Mouse (Mus musculus) CH12.LX (cell line): ENCODE measurements around the gene Gsta3.

Source experiments
- JUND ChIP-seq: conservative IDR thresholded peaks from 2 replicates; pipeline ENCODE4 v1.6.1; 2011; ENCODE audit warnings: low read depth, low read length, improper control_type of control experiment
- POLR2A ChIP-seq: IDR thresholded peaks from 2 replicates; pipeline ENCODE4 v1.6.1; 2011; ENCODE audit warnings: low read depth, mild to moderate bottlenecking, improper control_type of control experiment, low read length
- ZNF384 ChIP-seq: IDR thresholded peaks from 2 replicates; pipeline ENCODE4 v1.6.1; 2012; ENCODE audit warnings: low read depth, low read length, improper control_type of control experiment, inconsistent platforms

GRCm38 (mm10) chr1:21251661-21252060, 11.3 kb downstream of the Gsta3 start:
- no peak for TF ChIP-seq ZNF384
- TF ChIP-seq POLR2A = no peak
- TF ChIP-seq JUND = no peak
